Mouse (Mus musculus) thymus, postnatal 4 days (tissue): ENCODE measurements at regions not wholly inside any gene's neighbourhood (a gene's known extent, or its start where the extent isn't known, plus 50 kb on each side); places are given as distances from the start of the nearest gene placed in this dataset.

ENCODE experiments used
- DNase-seq: peaks from one replicate; pipeline ENCODE4 v3.0.0; 2021

DNA sequence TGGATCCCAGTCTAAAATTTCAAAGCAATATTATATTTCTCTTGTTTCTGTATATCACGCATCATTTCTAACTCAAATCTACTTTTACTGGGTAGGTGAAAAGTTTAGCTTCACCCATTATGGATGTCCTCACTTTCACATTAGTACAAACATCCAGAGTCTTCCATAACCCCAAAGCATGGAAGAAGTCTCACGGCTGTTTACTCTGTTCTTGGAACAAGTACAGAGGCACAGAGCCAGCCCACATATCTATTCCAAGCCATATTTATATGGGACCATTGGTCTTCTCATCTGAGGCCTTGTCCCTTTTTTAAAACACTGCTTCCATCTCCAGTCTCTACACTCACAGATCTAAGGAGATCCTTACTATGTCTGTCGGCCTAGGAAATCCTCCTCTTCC lies 192.8 kb downstream of the Tm2d1 start:
- DNase-seq, result no peak

DNA sequence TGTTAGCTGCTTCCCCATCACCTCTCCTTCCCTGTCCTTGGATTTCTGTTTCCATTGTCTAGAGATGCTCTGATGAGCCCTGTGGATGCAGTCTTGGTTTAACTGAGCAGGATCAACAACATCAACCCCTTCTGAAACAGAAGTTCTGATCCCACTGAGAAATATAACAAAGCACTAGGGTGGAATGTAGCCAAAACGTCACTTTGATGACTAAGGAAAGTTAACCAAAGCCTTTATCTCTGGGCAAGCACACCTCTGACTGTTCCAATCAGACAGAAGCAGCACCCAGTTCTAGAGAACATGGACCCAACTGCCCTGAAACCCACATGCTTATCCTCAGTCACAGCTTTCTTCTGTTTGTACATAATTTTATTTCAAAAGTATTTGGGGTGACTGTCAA lies 193.2 kb downstream of the Tm2d1 start:
- no peak for DNase-seq

DNA sequence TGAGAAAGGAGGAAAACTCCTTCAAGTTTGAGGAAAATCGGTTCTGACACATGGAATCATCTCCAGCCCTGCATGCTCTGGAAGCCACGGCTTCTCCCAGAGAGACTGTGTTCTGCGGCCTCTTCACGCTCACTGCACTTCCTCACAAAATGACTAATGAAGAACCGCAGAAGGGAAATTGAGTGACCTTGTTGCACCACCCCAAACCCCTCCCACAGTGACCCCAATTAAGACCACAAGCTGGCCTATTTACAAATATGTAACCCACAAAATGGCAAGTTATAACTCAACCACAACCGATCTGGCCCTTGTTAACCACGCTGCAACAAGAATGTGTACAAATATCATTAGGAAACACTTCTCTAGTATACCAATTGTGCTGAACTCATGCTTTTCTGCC lies 194.2 kb downstream of the Tm2d1 start:
- DNase-seq, result no peak

DNA sequence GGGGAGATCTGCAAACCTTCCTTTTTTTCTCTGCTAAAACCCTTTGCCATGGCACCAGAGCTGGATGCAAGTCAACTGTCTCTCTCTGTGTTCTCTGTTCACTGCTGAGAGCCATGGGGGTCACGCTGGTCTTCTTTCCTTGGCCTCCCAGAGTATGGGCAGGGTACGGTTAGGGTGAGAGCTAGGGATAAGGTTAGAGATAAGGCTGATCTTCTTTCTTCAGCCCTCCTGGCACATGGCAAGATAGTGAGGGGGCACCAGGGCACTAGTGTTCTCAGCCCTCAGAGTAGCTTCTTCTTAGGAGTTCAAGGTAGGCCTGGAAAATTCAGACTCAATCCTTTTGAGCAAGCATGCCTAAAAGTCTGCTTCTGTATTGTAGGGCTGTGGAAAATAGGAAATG lies 196.1 kb downstream of the Tm2d1 start:
- no peak for DNase-seq

DNA sequence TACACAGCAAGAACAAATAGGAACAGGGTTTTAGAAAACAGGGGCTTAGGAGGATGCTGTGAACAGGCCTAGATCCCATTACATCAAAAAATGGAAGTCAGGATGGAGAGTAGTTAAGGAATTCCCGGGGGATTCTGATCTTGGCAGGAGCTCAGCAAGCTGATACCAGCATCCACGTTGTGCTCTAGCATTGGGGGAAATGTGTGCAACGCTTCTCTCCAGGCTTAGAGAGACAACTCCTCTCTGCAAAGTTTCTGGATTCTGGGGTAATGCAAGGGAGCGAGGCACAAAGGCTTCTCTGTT lies 201.1 kb downstream of the Tm2d1 start:
- no peak for DNase-seq

DNA sequence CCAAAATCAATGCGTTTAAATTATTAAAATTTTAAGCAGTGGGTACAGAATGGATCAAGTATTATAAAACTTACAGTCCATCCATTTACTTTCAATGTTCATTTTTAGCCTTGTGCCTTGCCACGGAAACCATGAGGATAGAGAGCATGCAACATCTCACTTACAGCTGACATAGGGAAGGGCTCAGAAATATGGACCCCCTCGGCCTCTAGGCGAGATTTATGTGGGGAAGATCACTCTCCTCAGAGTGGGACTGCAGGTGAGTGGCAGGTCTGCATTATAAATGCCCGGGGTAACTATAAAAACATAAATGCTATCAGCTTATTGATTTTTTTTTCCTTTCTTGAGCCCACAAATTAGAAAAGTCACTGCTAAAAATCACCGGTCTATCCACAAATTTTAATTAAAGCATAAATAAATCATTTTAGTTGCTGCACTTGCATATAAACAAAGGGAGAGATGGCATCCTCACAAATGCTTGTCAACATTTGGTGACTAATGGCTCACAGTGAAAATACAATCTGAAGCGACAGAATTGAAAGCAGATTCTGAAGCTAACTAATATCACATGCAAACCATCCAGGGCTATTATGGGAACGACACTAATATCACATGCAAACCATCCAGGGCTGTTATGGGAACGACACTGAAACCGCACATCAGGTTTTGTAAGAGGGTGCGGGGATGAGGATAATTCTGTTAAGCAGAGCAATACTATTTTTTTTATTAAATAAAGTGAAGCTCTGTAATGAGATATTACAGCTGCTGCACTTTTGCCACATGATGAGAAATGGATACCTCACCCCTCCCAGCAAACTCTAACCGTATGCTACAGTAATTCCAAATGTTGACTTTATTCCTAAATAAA lies 201.7 kb downstream of the Tm2d1 start:
- DNase-seq, result no peak

DNA sequence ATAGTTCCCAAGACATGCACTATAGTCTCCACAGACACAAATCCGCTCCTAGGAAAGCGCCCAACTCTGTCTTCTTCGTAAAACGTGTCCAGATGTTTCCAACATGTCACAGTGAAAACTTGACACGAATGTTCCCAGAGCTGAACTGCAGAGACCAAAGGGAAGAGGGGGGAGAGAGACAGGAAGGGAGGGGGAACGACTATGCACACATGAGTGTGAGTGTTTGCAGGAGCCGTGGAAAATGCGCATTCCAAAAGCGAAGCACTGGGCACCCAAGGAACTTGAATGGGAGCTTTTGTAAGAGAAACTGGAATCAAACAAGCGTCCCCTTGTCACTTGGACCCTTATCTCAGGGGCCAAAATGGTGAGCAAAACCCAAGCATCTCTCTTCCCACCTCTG lies 202.8 kb downstream of the Tm2d1 start:
- DNase-seq, result no peak
